Mouse (Mus musculus): Measurements from ENCODE around the gene Tns1.

Tns1 gene

GRCm38 (mm10) chr1:73946701-73947100 is 177.5 kb downstream of the Tns1 start:
- no peak for TF ChIP-seq CTCF (conservative IDR thresholded peaks at IDR 0.05; ENCODE audit: low read length)
- no peak for TF ChIP-seq NANOG (IDR thresholded peaks at IDR 0.05; ENCODE audit: borderline replicate concordance, low read length)
- TF ChIP-seq POU5F1 (IDR thresholded peaks at IDR 0.05; ENCODE audit: borderline replicate concordance, low read length): no peak
- Histone ChIP-seq H3K4me1 (replicated peaks; ENCODE audit: low read depth, low read length) (peaks cover 21% of the 10 kb centered on the region), H3K4me3 (replicated peaks; ENCODE audit: low read length) (no peak overlapping the region), H3K27me3 (ENCODE audit: insufficient read depth, low read length) (peaks cover 23% of the 10 kb centered on the region; the same call in 1 of the 2 replicates), H3K36me3 (ENCODE audit: insufficient read depth, low read length) (no peaks in the 10 kb centered on the region), H3K9me3 (ENCODE audit: low read length) (no peaks in the 10 kb centered on the region)

- Histone ChIP-seq H3K4me1 (replicated peaks; ENCODE audit: low read depth, low read length) (peaks cover 27% of the 10 kb centered on the region), H3K27me3 (ENCODE audit: insufficient read depth, low read length) (peaks cover 10% of the 10 kb centered on the region; the same call in 1 of the 2 replicates), H3K36me3 (ENCODE audit: insufficient read depth, low read length) (no peaks in the 10 kb centered on the region), H3K4me3 (replicated peaks; ENCODE audit: low read length) (no peak overlapping the region), H3K9me3 (ENCODE audit: low read length) (no peaks in the 10 kb centered on the region)
- TF ChIP-seq CTCF (conservative IDR thresholded peaks at IDR 0.05; ENCODE audit: low read length) (no peak), NANOG (IDR thresholded peaks at IDR 0.05; ENCODE audit: borderline replicate concordance, low read length) (no peak), POU5F1 (IDR thresholded peaks at IDR 0.05; ENCODE audit: borderline replicate concordance, low read length) (no peak)
Measured at GRCm38 (mm10) chr1:73944393-73944792, 179.9 kb downstream of the Tns1 start.

- Histone ChIP-seq H3K9me3 (ENCODE audit: low read length) (no peaks in the 10 kb centered on the region), H3K4me1 (replicated peaks; ENCODE audit: low read depth, low read length) (peaks cover 23% of the 10 kb centered on the region), H3K27me3 (ENCODE audit: insufficient read depth, low read length) (peaks cover 10% of the 10 kb centered on the region; the same call in 1 of the 2 replicates), H3K36me3 (ENCODE audit: insufficient read depth, low read length) (no peaks in the 10 kb centered on the region), H3K4me3 (replicated peaks; ENCODE audit: low read length) (no peak overlapping the region)
- TF ChIP-seq NANOG (IDR thresholded peaks at IDR 0.05; ENCODE audit: borderline replicate concordance, low read length): no peak
- no peak for TF ChIP-seq POU5F1 (IDR thresholded peaks at IDR 0.05; ENCODE audit: borderline replicate concordance, low read length)
- TF ChIP-seq CTCF (conservative IDR thresholded peaks at IDR 0.05; ENCODE audit: low read length): no peak
Measured at GRCm38 (mm10) chr1:73943667-73944289, 180.5 kb downstream of the Tns1 start.

GRCm38 (mm10) chr1:73943255-73943654 is 181.0 kb downstream of the Tns1 start:
- H3K27me3 ChIP-seq (ENCODE audit: insufficient read depth, low read length): peaks cover 10% of the 10 kb centered on the region; the same call in 1 of the 2 replicates
- no peaks in the 10 kb centered on the region for H3K36me3 ChIP-seq (ENCODE audit: insufficient read depth, low read length)
- peaks cover 18% of the 10 kb centered on the region for H3K4me1 ChIP-seq (replicated peaks; ENCODE audit: low read depth, low read length)
- no peak overlapping the region for H3K4me3 ChIP-seq (replicated peaks; ENCODE audit: low read length)
- no peaks in the 10 kb centered on the region for H3K9me3 ChIP-seq (ENCODE audit: low read length)
- TF ChIP-seq NANOG (IDR thresholded peaks at IDR 0.05; ENCODE audit: borderline replicate concordance, low read length): no peak

GRCm38 (mm10) chr1:73942243-73942642 is 182.0 kb downstream of the Tns1 start:
- no peak for TF ChIP-seq POU5F1 (IDR thresholded peaks at IDR 0.05; ENCODE audit: borderline replicate concordance, low read length)
- TF ChIP-seq CTCF (conservative IDR thresholded peaks at IDR 0.05; ENCODE audit: low read length): no peak
- TF ChIP-seq NANOG (IDR thresholded peaks at IDR 0.05; ENCODE audit: borderline replicate concordance, low read length): no peak
- Histone ChIP-seq H3K27me3 (ENCODE audit: insufficient read depth, low read length) (peaks cover 6% of the 10 kb centered on the region; the same call in 1 of the 2 replicates), H3K4me1 (replicated peaks; ENCODE audit: low read depth, low read length) (peaks cover 8% of the 10 kb centered on the region), H3K36me3 (ENCODE audit: insufficient read depth, low read length) (no peaks in the 10 kb centered on the region), H3K9me3 (ENCODE audit: low read length) (no peaks in the 10 kb centered on the region), H3K4me3 (replicated peaks; ENCODE audit: low read length) (no peak overlapping the region)

GRCm38 (mm10) chr1:73941697-73942096 is 182.6 kb downstream of the Tns1 start:
- Histone ChIP-seq H3K4me3 (replicated peaks; ENCODE audit: low read length) (no peak overlapping the region), H3K27me3 (ENCODE audit: insufficient read depth, low read length) (peaks cover 4% of the 10 kb centered on the region; the same call in 1 of the 2 replicates), H3K9me3 (ENCODE audit: low read length) (no peaks in the 10 kb centered on the region), H3K4me1 (replicated peaks; ENCODE audit: low read depth, low read length) (peaks cover 6% of the 10 kb centered on the region), H3K36me3 (ENCODE audit: insufficient read depth, low read length) (no peaks in the 10 kb centered on the region)
- TF ChIP-seq POU5F1 (IDR thresholded peaks at IDR 0.05; ENCODE audit: borderline replicate concordance, low read length): no peak
- TF ChIP-seq CTCF (conservative IDR thresholded peaks at IDR 0.05; ENCODE audit: low read length): no peak
- no peak for TF ChIP-seq NANOG (IDR thresholded peaks at IDR 0.05; ENCODE audit: borderline replicate concordance, low read length)

GRCm38 (mm10) chr1:73940491-73941204 is 183.6 kb downstream of the Tns1 start:
- Histone ChIP-seq H3K4me3 (replicated peaks; ENCODE audit: low read length) (no peak overlapping the region), H3K27me3 (ENCODE audit: insufficient read depth, low read length) (no peaks in the 10 kb centered on the region; the same call in 1 of the 2 replicates), H3K4me1 (replicated peaks; ENCODE audit: low read depth, low read length) (peaks cover 6% of the 10 kb centered on the region), H3K36me3 (ENCODE audit: insufficient read depth, low read length) (no peaks in the 10 kb centered on the region), H3K9me3 (ENCODE audit: low read length) (no peaks in the 10 kb centered on the region)
- TF ChIP-seq NANOG (IDR thresholded peaks at IDR 0.05; ENCODE audit: borderline replicate concordance, low read length): no peak
- no peak for TF ChIP-seq POU5F1 (IDR thresholded peaks at IDR 0.05; ENCODE audit: borderline replicate concordance, low read length)

- Histone ChIP-seq H3K36me3 (ENCODE audit: insufficient read depth, low read length) (no peaks in the 10 kb centered on the region), H3K4me3 (replicated peaks; ENCODE audit: low read length) (no peak overlapping the region), H3K4me1 (replicated peaks; ENCODE audit: low read depth, low read length) (peaks cover 12% of the 10 kb centered on the region), H3K27me3 (ENCODE audit: insufficient read depth, low read length) (no peaks in the 10 kb centered on the region; the same call in none of the 2 replicates), H3K9me3 (ENCODE audit: low read length) (no peaks in the 10 kb centered on the region)
- TF ChIP-seq CTCF (conservative IDR thresholded peaks at IDR 0.05; ENCODE audit: low read length) (no peak), NANOG (IDR thresholded peaks at IDR 0.05; ENCODE audit: borderline replicate concordance, low read length) (no peak), POU5F1 (IDR thresholded peaks at IDR 0.05; ENCODE audit: borderline replicate concordance, low read length) (no peak)
Measured at GRCm38 (mm10) chr1:73938597-73938996, 185.7 kb downstream of the Tns1 start.

Measured in E14TG2a.4 (cell line).